Mouse (Mus musculus) kidney, adult 2 months (tissue): ENCODE measurements around the gene Cdon. TPM values are rescaled to one million over a fixed set of nuclear protein-coding genes. Genes with fewer than 3 reads are reported as not detected.

ENCODE experiments used
- DNase-seq: peaks from one replicate; pipeline ENCODE4 v3.0.0; 2021
- H3K27ac ChIP-seq: fragments of 200-500 bp; 2 replicates; pipeline ENCODE4 v1.5.1; 2012; ENCODE audit warnings: low read depth, low read length, control low read depth, inconsistent platforms; ENCODE audit not compliant: insufficient read depth
- H3K27me3 ChIP-seq: fragments of 200-500 bp; replicated peaks from 2 replicates; pipeline ENCODE4 v1.6.1; 2012; ENCODE audit warnings: mild to moderate bottlenecking, moderate library complexity, low read length, inconsistent platforms; ENCODE audit not compliant: control insufficient read depth, insufficient read depth
- H3K36me3 ChIP-seq: fragments of 200-500 bp; 2 replicates; pipeline ENCODE4 v1.6.1; 2012; ENCODE audit warnings: mild to moderate bottlenecking, moderate library complexity, low read length, inconsistent platforms; ENCODE audit not compliant: control insufficient read depth, insufficient read depth
- H3K4me1 ChIP-seq: fragments of 200-500 bp; 2 replicates; pipeline ENCODE4 v1.6.1; 2011; ENCODE audit warnings: low read length; ENCODE audit not compliant: control insufficient read depth, insufficient read depth
- H3K4me3 ChIP-seq: fragments of 200-500 bp; 2 replicates; pipeline ENCODE4 v1.5.1; 2011; ENCODE audit warnings: mild to moderate bottlenecking, low read depth, low read length, control low read depth; ENCODE audit not compliant: insufficient read depth
- CTCF ChIP-seq: fragments of 200-500 bp; conservative IDR thresholded peaks from 2 replicates; pipeline ENCODE4 v1.5.1; 2011; ENCODE audit warnings: low read depth, mild to moderate bottlenecking, control low read depth, low read length, moderate library complexity, mixed read lengths; ENCODE audit not compliant: insufficient read depth, insufficient read length
- POLR2A ChIP-seq: fragments of 200-500 bp; IDR thresholded peaks from one replicate; pipeline ENCODE4 v1.6.1; 2011; ENCODE audit warnings: low read depth, low read length, control low read depth
- WGBS: fragments of 180-500 bp; shearing (Covaris S2); methylation state at CpG from one replicate; pipeline ENCODE4 v1.1.7; 2018; 5-methylcytosine and 5-hydroxymethylcytosine counted together
- polyA plus RNA-seq: library from polyadenylated mRNA; depleted of rRNA; stranded (reverse); fragments of >200 nt; gene quantifications from 2 replicates; pipeline ENCODE4 v1.2.3, GENCODE M21; 2012; rRNA removed

The Cdon gene
- polyA plus RNA-seq: 3.7 and 4.0 TPM in 2 replicates

GRCm38 (mm10) chr9:35420805-35421719 lies at the start of gene Cdon:
TSS of gene Cdon (plus strand) at chr9:35421128.
- Histone ChIP-seq H3K27ac (peak within 1 kb of the TSS; percentile 95), H3K27me3 (no peaks in the 10 kb centered on the region), H3K4me1 (no peaks in the 10 kb centered on the region; the same call in 1 of the 2 replicates), H3K36me3 (no peaks in the 10 kb centered on the region), H3K4me3 (peak within 1 kb of the TSS; percentile 70)
- peak; percentile 95 for DNase-seq
- TF ChIP-seq POLR2A: no peak
- TF ChIP-seq CTCF: no peak
- WGBS: 1% methylated on average over 88 of the region's 97 CpGs

DNA sequence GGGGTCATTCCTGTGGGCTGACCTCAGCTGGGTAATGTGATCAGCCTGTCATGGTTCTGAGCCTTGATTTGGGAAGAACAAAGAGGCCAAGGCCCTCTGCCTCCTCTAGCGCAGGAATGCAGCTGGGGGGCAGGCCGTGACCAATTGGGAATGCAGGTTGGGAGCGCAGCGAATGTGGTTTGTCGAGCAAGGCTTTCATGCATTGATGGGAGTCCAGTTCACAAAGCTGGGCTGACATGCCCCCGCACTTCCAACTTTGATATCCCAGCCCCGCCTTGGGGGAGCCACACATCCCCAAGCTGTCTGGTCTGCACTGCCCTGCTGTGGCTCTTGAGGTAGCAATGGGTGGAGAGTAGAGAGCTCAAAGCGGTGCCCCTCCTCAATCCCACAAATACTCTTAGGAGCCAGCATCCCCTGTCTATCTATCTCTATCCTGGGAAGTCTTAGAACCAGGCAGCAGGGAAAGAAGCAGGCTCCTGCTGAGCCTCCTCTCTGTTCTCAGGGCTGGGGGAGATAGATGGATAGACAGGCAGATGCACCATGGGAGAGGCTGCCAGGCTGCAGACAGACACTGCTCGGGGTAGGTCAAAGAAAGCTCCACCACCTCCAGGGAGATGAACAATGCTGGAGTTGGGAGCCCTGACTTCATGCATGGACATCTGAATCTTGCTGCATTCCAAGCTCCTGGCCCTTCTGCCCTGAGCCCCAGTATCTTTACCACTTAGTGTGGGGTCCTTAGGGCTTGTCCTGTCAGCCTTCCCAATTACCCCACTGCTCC lies 48.4 kb upstream of the Cdon start:
- H3K27me3 ChIP-seq: no peaks in the 10 kb centered on the region
- H3K4me3 ChIP-seq: no peak overlapping the region

DNA sequence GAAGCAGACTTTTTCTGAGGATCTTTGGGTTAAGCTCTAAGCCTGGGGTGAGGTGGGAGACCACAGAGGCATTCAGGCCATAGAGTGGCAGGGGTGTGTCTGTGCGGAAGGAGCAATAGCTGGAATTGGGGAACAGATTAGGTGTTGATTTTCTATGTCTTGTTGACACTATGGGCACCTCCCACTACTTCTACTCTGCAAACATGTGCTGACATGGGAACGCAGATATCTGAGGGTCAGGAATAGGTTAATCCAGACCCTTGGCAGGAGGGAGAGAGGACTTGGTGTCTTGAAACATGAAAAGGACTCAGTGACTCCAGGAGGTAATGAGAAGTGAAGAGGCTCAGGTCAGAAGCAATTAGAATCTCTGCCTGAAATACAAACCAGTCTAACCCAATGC lies 43.0 kb upstream of the Cdon start:
- Histone ChIP-seq H3K27ac (no peak overlapping the region), H3K4me1 (no peaks in the 10 kb centered on the region), H3K27me3 (no peaks in the 10 kb centered on the region), H3K4me3 (no peak overlapping the region), H3K36me3 (no peaks in the 10 kb centered on the region)
- TF ChIP-seq POLR2A (no peak), CTCF (no peak)
- 78% methylated on average over 2 of the region's 2 CpGs for WGBS
- no peak for DNase-seq

More for the DNA sequence above, 48.4 kb upstream of the Cdon start:
- 68% methylated on average over 9 of the region's 9 CpGs for WGBS
- no peak for DNase-seq
- Histone ChIP-seq H3K4me1 (no peaks in the 10 kb centered on the region), H3K36me3 (no peaks in the 10 kb centered on the region), H3K27ac (no peak overlapping the region)
- TF ChIP-seq POLR2A (no peak), CTCF (no peak)

DNA sequence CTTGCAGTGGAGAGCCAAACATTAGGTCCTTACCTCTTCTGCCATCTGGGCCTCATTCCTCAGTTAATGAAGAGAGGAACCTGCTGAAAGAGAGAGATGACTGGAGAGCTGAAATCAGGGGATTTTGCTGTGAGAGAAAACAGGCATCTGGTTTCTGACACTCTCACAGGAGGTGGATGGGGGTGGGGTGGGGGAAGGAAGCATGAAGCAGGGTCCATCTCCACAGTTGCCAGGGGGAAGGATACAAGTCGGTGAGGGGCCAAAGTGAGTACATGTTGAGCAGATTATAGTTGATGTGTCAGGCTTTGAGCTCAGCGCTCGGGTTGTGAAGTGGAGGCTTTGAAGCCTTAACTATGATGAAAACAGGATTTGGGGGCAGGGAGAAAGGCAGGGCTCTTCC lies 41.9 kb upstream of the Cdon start:
- Histone ChIP-seq H3K4me3 (no peak overlapping the region), H3K27ac (no peak overlapping the region), H3K4me1 (no peaks in the 10 kb centered on the region), H3K27me3 (no peaks in the 10 kb centered on the region), H3K36me3 (no peaks in the 10 kb centered on the region)
- TF ChIP-seq POLR2A: no peak
- TF ChIP-seq CTCF: no peak
- WGBS: 82% methylated on average over 3 of the region's 3 CpGs
- DNase-seq: no peak

GRCm38 (mm10) chr9:35399896-35400295 lies 21.0 kb upstream of the Cdon start:
- Histone ChIP-seq H3K4me1 (no peaks in the 10 kb centered on the region), H3K27ac (no peak overlapping the region), H3K4me3 (no peak overlapping the region), H3K36me3 (no peaks in the 10 kb centered on the region), H3K27me3 (no peaks in the 10 kb centered on the region)
- no peak for DNase-seq
- 84% methylated on average over 7 of the region's 7 CpGs for WGBS
- TF ChIP-seq CTCF: no peak
- no peak for TF ChIP-seq POLR2A

DNA sequence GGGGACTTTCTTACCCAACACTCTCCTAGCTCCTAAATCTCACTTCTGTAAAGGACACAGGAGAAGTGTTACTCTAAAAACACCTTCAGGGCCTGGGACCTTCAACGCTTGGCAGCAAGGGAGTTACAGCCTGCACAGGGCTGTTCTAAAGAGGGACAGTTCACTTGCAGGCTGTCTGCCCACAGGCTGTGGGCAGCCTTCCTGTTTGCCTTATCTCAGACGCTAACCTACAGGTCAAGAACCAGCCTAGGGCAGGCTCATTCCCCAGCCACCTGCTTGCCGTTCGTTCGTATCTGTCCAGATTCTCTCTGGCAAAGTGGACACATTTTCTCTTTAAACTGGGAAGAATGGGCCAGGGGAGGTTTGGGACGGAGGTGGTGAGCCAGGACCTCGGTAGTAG lies 20.5 kb upstream of the Cdon start:
- no peak overlapping the region for H3K4me3 ChIP-seq
- no peaks in the 10 kb centered on the region for H3K4me1 ChIP-seq
- H3K27ac ChIP-seq: no peak overlapping the region
- no peaks in the 10 kb centered on the region for H3K36me3 ChIP-seq
- no peak for TF ChIP-seq CTCF
- TF ChIP-seq POLR2A: no peak
- no peak for DNase-seq
- H3K27me3 ChIP-seq: no peaks in the 10 kb centered on the region
- WGBS: 27% methylated on average over 7 of the region's 7 CpGs

- Histone ChIP-seq H3K4me1 (no peaks in the 10 kb centered on the region), H3K36me3 (no peaks in the 10 kb centered on the region), H3K4me3 (no peak overlapping the region), H3K27me3 (no peaks in the 10 kb centered on the region), H3K27ac (no peak overlapping the region)
- WGBS: 21% methylated on average over 9 of the region's 9 CpGs
- no peak for DNase-seq
- TF ChIP-seq CTCF: no peak
- TF ChIP-seq POLR2A: no peak
These were observed 20.1 kb upstream of the Cdon start for GRCm38 (mm10) chr9:35400831-35401230.
